Mouse (Mus musculus) cortical plate, adult 2 months (tissue): ENCODE results near the gene Sag. TPM values are rescaled to one million over a fixed set of nuclear protein-coding genes. Genes with fewer than 3 reads are reported as not detected.

ENCODE experiments used
- H3K27ac ChIP-seq: fragments of 200-500 bp; 2 replicates; pipeline ENCODE4 v1.5.1; 2012; ENCODE audit warnings: low read length, control low read depth, inconsistent platforms; ENCODE audit not compliant: insufficient read depth
- H3K4me1 ChIP-seq: fragments of 200-500 bp; 2 replicates; pipeline ENCODE4 v1.6.1; 2011; ENCODE audit warnings: low read length; ENCODE audit not compliant: control insufficient read depth, insufficient read depth
- H3K4me3 ChIP-seq: fragments of 200-500 bp; 2 replicates; pipeline ENCODE4 v1.5.1; 2011; ENCODE audit warnings: mild to moderate bottlenecking, low read length, control low read depth; ENCODE audit not compliant: insufficient read depth
- CTCF ChIP-seq: fragments of 200-500 bp; IDR thresholded peaks from 2 replicates; pipeline ENCODE4 v1.5.1; 2011; ENCODE audit warnings: mild to moderate bottlenecking, control low read depth, low read length; ENCODE audit not compliant: insufficient read depth; ENCODE audit errors: extremely low read depth
- POLR2A ChIP-seq: fragments of 200-500 bp; IDR thresholded peaks from 2 replicates; pipeline ENCODE4 v1.6.1; 2011; ENCODE audit warnings: mild to moderate bottlenecking, low read length, control low read depth; ENCODE audit not compliant: insufficient read depth; ENCODE audit errors: extremely low read depth
- polyA plus RNA-seq: library from polyadenylated mRNA; depleted of rRNA; stranded (reverse); fragments of >200 nt; gene quantifications from 2 replicates; pipeline ENCODE4 v1.2.3, GENCODE M21; 2012

Gene Sag
- polyA plus RNA-seq, 1 experiment: 2.2 TPM

DNA sequence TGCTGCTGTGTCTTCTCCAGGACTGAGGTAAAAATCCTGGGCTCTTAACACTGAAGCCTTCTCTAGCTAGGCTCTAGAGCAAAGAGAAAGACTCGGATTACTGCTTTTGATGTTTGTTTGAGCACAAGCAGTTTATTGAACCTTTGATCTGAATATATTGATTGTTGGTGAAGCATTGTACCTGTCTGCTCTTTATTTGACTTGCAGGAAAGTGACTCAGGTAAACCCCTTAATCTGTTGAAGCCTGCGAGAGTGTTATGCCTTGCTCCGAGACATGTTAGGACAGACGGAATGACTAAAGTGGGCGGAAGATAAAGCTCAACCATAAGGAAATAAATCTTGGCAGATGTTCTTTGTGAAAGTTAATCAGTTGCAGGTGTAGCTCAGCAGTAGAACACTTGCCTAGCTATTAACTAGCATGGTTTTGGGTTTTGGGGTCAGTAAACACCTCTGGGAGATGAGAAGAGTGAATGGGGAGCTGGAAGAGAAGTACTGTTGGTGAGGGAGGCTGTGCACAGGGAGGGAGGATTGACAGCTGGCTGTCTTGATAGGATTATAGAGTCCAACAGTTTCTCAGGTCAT, 24.2 kb upstream of the Sag start:
- Histone ChIP-seq H3K4me1 (no peaks in the 10 kb centered on the region), H3K4me3 (no peak overlapping the region), H3K27ac (no peak overlapping the region)
- TF ChIP-seq POLR2A (no peak), CTCF (no peak)

DNA sequence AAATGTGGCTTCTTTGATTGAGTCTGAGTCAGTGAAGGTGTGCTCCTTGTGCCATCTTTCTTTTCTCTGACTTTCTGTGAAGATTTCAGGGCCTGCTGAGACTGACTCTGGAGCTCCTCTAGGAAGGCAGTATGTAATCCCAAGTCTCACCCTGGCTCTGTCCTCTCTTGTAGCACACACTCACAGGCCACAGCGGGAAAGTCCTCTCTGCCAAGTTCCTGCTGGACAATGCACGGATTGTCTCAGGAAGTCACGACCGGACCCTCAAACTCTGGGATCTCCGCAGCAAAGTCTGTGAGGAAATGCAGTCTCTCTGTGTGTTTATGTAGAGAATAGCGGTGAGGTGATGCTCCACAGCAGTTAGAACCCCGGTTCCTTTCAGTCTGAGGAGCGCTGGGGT, 17.8 kb upstream of the Sag start:
- Histone ChIP-seq H3K4me1 (peaks cover 4% of the 10 kb centered on the region), H3K27ac (peak overlapping the region; percentile 1; the same call in 1 of the 2 replicates), H3K4me3 (no peak overlapping the region)
- TF ChIP-seq CTCF: no peak
- no peak for TF ChIP-seq POLR2A

DNA sequence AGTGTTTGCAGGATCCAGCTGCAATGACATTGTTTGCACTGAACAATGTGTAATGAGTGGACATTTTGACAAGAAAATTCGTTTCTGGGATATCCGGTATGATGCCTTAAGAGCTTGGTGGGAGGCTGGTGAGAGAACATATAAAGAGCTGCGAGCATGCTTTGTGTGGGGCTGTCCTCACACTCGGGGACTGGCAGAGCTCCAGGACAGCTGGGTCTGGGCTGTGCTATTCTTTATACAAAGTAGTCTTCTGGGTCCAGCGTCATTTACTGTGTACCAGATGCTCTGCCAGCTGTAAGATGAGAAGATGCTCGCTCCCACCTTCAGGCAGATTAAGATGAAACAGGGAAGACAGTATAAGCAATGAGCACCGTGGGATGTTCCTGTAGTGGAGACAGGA, 17.2 kb upstream of the Sag start:
- Histone ChIP-seq H3K4me1 (peaks cover 4% of the 10 kb centered on the region), H3K27ac (peak overlapping the region; percentile 45; the same call in 1 of the 2 replicates), H3K4me3 (no peak overlapping the region)
- TF ChIP-seq CTCF (no peak), POLR2A (no peak)

DNA sequence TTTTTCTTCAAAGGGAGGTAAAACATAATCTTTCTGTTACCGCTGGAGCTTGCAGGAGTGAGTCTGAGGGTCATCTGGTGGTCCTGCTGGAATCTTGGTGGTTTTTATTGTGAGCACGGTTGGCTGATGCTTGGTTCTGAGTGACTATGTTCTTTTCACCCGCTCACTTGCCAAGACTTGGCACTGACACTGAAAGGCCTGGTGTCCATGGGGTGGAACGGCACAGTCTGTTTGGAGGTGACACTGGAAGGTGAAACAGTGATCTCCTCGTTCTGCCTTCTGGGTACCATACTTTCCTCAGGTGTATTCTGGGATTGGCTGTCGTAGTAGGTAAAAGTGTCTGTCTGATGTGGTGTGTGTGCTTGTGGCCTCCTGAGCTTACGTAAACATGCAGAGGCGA, 13.8 kb upstream of the Sag start:
- no peak for TF ChIP-seq CTCF
- no peak for TF ChIP-seq POLR2A
- Histone ChIP-seq H3K4me3 (no peak overlapping the region), H3K4me1 (peaks cover 9% of the 10 kb centered on the region), H3K27ac (no peak overlapping the region)

DNA sequence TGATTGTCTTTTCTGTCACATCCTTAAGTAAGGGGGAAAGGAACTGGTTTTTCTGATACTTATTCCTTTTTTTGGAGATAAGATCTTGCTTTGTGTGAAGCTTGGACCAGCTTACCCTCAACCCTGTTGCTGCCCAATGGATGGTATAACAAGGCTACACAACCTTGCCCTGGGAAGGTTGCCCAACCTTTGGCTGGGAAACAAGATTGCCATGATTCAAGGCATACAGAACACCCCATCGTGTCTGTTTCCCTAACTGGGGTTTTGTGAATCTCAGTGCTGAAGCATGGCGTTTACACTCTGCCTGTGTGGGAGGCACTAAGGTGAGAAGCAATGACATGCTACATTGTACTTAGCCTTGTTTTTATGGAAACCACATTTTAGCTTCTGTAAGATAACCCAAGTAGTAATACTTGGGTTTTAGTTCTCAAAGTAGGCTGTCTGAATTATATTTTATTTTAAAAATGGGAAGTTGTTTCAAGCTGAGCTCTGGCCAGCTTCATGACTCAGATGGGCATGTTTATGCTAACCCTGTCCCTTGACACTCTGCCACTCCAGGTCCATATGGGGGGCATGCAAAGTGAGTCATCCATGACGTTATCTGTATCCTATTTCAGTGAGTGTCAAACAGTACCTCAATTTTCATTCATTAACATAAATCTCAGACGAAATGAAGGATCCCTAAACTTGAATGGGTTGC, 10.9 kb upstream of the Sag start:
- Histone ChIP-seq H3K27ac (no peak overlapping the region), H3K4me1 (peaks cover 5% of the 10 kb centered on the region), H3K4me3 (no peak overlapping the region)
- no peak for TF ChIP-seq POLR2A
- TF ChIP-seq CTCF: no peak

DNA sequence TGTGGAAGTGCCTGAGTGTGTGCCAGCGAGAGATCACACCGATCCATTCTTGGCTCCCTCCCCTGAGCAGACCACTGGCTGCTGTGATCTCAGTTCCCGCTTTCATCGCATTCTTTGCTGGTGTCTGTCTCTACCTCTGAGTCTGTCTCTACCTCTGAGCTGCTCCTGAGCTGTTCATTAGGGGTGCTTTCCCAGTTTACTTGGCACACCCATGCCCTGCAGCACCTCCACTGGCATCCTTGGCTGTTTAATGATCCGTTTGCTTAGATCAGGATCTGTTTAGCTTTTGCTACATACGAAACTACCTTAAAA, 10.4 kb upstream of the Sag start:
- TF ChIP-seq POLR2A (no peak), CTCF (no peak)
- no peak overlapping the region for H3K27ac ChIP-seq
- H3K4me3 ChIP-seq: no peak overlapping the region
- H3K4me1 ChIP-seq: peaks cover 8% of the 10 kb centered on the region

DNA sequence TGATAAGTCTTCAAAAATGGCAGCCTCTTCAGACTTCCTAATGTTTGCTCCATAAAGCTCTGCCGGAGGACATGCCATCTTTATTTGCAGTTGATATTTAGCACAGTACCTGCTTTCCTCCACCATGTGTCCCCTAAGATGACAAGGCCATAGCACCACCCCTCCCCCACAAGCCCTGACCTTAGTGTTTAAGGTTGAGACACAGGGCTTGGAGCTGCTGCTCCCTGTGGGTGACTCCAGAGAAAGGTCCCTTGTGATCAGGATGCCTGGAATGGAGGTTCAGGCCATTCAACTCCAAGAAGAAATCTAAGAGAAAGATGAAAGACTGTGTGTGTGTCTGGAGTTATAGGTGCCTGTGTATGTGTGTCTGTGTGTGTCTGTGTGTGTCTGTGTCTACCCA, 5.8 kb upstream of the Sag start:
- no peak overlapping the region for H3K4me3 ChIP-seq
- no peak overlapping the region for H3K27ac ChIP-seq
- peaks cover 7% of the 10 kb centered on the region for H3K4me1 ChIP-seq
- no peak for TF ChIP-seq POLR2A
- no peak for TF ChIP-seq CTCF

DNA sequence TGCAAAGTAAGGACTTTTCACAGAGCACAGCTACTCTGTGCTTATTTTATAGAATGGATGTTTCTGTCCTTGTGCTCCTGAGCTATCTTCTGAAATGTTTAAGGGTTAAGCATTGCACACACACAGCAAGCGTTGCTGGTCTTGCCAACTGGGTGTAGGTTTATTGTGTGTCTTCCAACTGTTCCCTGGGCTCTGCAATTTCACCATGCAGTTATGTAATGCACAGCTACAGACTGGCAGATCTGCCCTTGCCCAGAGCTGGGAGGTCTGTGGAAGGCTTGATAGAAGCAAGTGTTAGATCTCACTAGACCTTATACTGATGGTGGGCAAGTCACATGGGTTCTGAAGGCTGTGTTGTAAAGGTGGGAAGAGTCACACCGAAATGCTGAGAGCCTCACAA, 5.2 kb upstream of the Sag start:
- Histone ChIP-seq H3K4me3 (no peak overlapping the region), H3K27ac (peak overlapping the region; percentile 66; the same call in 1 of the 2 replicates), H3K4me1 (peaks cover 5% of the 10 kb centered on the region; the same call in 1 of the 2 replicates)
- TF ChIP-seq POLR2A (no peak), CTCF (no peak)

DNA sequence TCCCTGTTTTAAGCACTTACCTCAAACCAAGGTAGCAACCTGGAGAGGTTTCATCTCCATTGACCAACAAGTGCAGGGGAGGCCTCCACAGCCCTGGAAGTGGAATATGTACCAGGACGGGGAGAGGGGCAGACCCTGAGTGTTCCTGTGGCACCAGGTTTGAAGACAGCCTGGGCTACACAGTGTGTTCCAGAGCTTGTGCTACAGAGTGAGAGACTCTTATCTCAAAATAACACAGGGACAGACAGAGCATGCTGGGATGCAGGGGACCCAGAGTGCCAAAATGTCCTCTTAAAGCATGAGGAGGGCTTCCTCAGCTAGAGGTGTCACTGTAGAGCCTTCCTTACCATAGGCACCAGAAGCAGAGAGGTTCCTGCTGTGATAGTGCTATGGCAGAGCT, 4.3 kb downstream of the Sag start:
- TF ChIP-seq POLR2A (no peak), CTCF (no peak)
- H3K4me1 ChIP-seq: peaks cover 2% of the 10 kb centered on the region; the same call in 1 of the 2 replicates

DNA sequence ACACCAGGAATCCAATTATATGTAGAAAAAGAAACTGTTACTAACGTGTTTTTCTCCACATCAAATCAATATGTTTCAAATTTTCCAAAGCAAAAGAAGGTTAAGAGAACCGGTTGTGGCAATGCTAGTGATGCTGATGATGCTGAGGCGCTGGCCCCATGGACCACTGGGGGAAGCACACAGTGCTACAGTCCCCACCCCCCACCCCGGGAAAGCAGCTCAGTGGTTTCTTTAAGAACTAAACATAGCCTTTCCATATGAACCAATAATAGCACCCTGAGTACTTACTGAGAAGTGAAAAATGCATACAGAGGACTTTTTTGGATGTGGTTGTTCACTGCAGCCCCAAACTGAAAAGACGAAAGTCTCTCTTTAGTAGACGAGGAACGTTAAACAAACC, 7.9 kb downstream of the Sag start:
- TF ChIP-seq CTCF (no peak), POLR2A (no peak)
- H3K27ac ChIP-seq: no peak overlapping the region
- peaks cover 11% of the 10 kb centered on the region for H3K4me1 ChIP-seq
- no peak overlapping the region for H3K4me3 ChIP-seq

More for the DNA sequence above, 4.3 kb downstream of the Sag start:
- Histone ChIP-seq H3K4me3 (no peak overlapping the region), H3K27ac (no peak overlapping the region)
